Mouse (Mus musculus) right cerebral cortex, postnatal 25 days (tissue): ENCODE measurements around the gene Cacnb4.

ENCODE experiments used
- DNase-seq: peaks from one replicate; pipeline ENCODE4 v3.0.0; 2022

Gene Cacnb4

GRCm38 (mm10) chr2:52567421-52567820 is 109.2 kb downstream of the Cacnb4 start:
- no peak for DNase-seq

GRCm38 (mm10) chr2:52563277-52563676 is 113.4 kb downstream of the Cacnb4 start:
- no peak for DNase-seq

GRCm38 (mm10) chr2:52562356-52562755 is 114.3 kb downstream of the Cacnb4 start:
- no peak for DNase-seq

- no peak for DNase-seq
These were observed 115.5 kb downstream of the Cacnb4 start for GRCm38 (mm10) chr2:52561137-52561536.

- no peak for DNase-seq
These were observed 116.4 kb downstream of the Cacnb4 start for GRCm38 (mm10) chr2:52560266-52560665.

- peak; percentile 65 for DNase-seq
These were observed 118.2 kb downstream of the Cacnb4 start for GRCm38 (mm10) chr2:52558411-52558810.

- peak; percentile 21 for DNase-seq
These were observed 118.9 kb downstream of the Cacnb4 start for GRCm38 (mm10) chr2:52557503-52558275.

GRCm38 (mm10) chr2:52556961-52557326 is 119.7 kb downstream of the Cacnb4 start:
- DNase-seq, result peak; percentile 19

- DNase-seq, result peak; percentile 22
These were observed 120.2 kb downstream of the Cacnb4 start for GRCm38 (mm10) chr2:52556298-52556960.

- no peak for DNase-seq
These were observed 128.2 kb downstream of the Cacnb4 start for GRCm38 (mm10) chr2:52548401-52548800.

GRCm38 (mm10) chr2:52547331-52547730 is 129.3 kb downstream of the Cacnb4 start:
- no peak for DNase-seq

GRCm38 (mm10) chr2:52544527-52544926 is 132.1 kb downstream of the Cacnb4 start:
- DNase-seq, result no peak

GRCm38 (mm10) chr2:52541068-52541467 is 135.6 kb downstream of the Cacnb4 start:
- DNase-seq, result no peak

GRCm38 (mm10) chr2:52539318-52539717 is 137.3 kb downstream of the Cacnb4 start:
- no peak for DNase-seq

- DNase-seq, result no peak
These were observed 139.0 kb downstream of the Cacnb4 start for GRCm38 (mm10) chr2:52537645-52538044.

GRCm38 (mm10) chr2:52537155-52537554 is 139.5 kb downstream of the Cacnb4 start:
- DNase-seq, result no peak

- DNase-seq, result no peak
These were observed 140.1 kb downstream of the Cacnb4 start for GRCm38 (mm10) chr2:52536511-52536910.

GRCm38 (mm10) chr2:52533696-52534095 is 142.9 kb downstream of the Cacnb4 start:
- no peak for DNase-seq

- DNase-seq, result no peak
These were observed 146.1 kb downstream of the Cacnb4 start for GRCm38 (mm10) chr2:52530521-52530920.

GRCm38 (mm10) chr2:52529245-52529644 is 147.4 kb downstream of the Cacnb4 start:
- DNase-seq, result no peak

GRCm38 (mm10) chr2:52525876-52526592 is 150.6 kb downstream of the Cacnb4 start:
- peak; percentile 20 for DNase-seq

GRCm38 (mm10) chr2:52523056-52523715 is 153.4 kb downstream of the Cacnb4 start:
- no peak for DNase-seq

GRCm38 (mm10) chr2:52521012-52521411 is 155.6 kb downstream of the Cacnb4 start:
- DNase-seq, result no peak
